Mouse (Mus musculus) splenic B cell, adult 2 months (primary cell): ENCODE measurements around the gene Ddi2.

Experiments used
- DNase-seq: peaks from one replicate; pipeline ENCODE4 v3.0.0-alpha.2; 2011; ENCODE audit warnings: low read depth, low spot score
- H3K27me3 ChIP-seq: 2 replicates; pipeline ENCODE4 v1.6.1; 2012; ENCODE audit warnings: mild to moderate bottlenecking, low read length, moderate library complexity, mixed read lengths; ENCODE audit not compliant: control insufficient read depth, poor library complexity, insufficient read depth, severe bottlenecking
- H3K36me3 ChIP-seq: 2 replicates; pipeline ENCODE4 v1.6.1; 2012; ENCODE audit warnings: mild to moderate bottlenecking, low read length, moderate library complexity, mixed read lengths; ENCODE audit not compliant: control insufficient read depth, poor library complexity, insufficient read depth, severe bottlenecking

Ddi2 gene

GRCm38 (mm10) chr4:141694719-141695118 lies 28.5 kb downstream of the Ddi2 start:
- no peak for DNase-seq
- H3K27me3 ChIP-seq = no peaks in the 10 kb centered on the region
- H3K36me3 ChIP-seq = peaks cover 23% of the 10 kb centered on the region

GRCm38 (mm10) chr4:141688505-141688904 lies 34.7 kb downstream of the Ddi2 start:
- no peak for DNase-seq
- Histone ChIP-seq H3K36me3 (peaks cover 26% of the 10 kb centered on the region), H3K27me3 (no peaks in the 10 kb centered on the region)

- Histone ChIP-seq H3K27me3 (no peaks in the 10 kb centered on the region), H3K36me3 (peaks cover 27% of the 10 kb centered on the region)
- no peak for DNase-seq
Measured at GRCm38 (mm10) chr4:141686525-141686924, 36.7 kb downstream of the Ddi2 start.

- peaks cover 24% of the 10 kb centered on the region for H3K36me3 ChIP-seq
- DNase-seq = no peak
- H3K27me3 ChIP-seq = no peaks in the 10 kb centered on the region
Measured at GRCm38 (mm10) chr4:141686093-141686492, 37.1 kb downstream of the Ddi2 start.

- no peak for DNase-seq
- Histone ChIP-seq H3K27me3 (no peaks in the 10 kb centered on the region), H3K36me3 (peaks cover 19% of the 10 kb centered on the region)
Measured at GRCm38 (mm10) chr4:141685499-141685898, 37.7 kb downstream of the Ddi2 start, which contains the start of gene Rsc1a1. TSS of gene Rsc1a1 (minus strand) at chr4:141685599.

GRCm38 (mm10) chr4:141682706-141683230 lies 40.5 kb downstream of the Ddi2 start:
- H3K27me3 ChIP-seq = no peaks in the 10 kb centered on the region
- peaks cover 16% of the 10 kb centered on the region for H3K36me3 ChIP-seq
- no peak for DNase-seq

GRCm38 (mm10) chr4:141681767-141682166 lies 41.5 kb downstream of the Ddi2 start:
- Histone ChIP-seq H3K27me3 (no peaks in the 10 kb centered on the region), H3K36me3 (peaks cover 14% of the 10 kb centered on the region)
- DNase-seq = no peak

GRCm38 (mm10) chr4:141680892-141681291 lies 42.3 kb downstream of the Ddi2 start:
- Histone ChIP-seq H3K27me3 (no peaks in the 10 kb centered on the region), H3K36me3 (peaks cover 12% of the 10 kb centered on the region)
- no peak for DNase-seq

GRCm38 (mm10) chr4:141679016-141679415 lies 44.2 kb downstream of the Ddi2 start:
- Histone ChIP-seq H3K36me3 (peaks cover 2% of the 10 kb centered on the region; the same call in 1 of the 2 replicates), H3K27me3 (no peaks in the 10 kb centered on the region)
- no peak for DNase-seq

- no peaks in the 10 kb centered on the region for H3K27me3 ChIP-seq
- no peak for DNase-seq
- H3K36me3 ChIP-seq = no peaks in the 10 kb centered on the region; the same call in 1 of the 2 replicates
Measured at GRCm38 (mm10) chr4:141676462-141676979, 46.7 kb downstream of the Ddi2 start.

GRCm38 (mm10) chr4:141672325-141672724 lies 50.9 kb downstream of the Ddi2 start:
- DNase-seq = no peak
- Histone ChIP-seq H3K27me3 (no peaks in the 10 kb centered on the region), H3K36me3 (no peaks in the 10 kb centered on the region)

GRCm38 (mm10) chr4:141671389-141671788 lies 51.8 kb downstream of the Ddi2 start:
- H3K27me3 ChIP-seq = no peaks in the 10 kb centered on the region
- no peaks in the 10 kb centered on the region for H3K36me3 ChIP-seq
- no peak for DNase-seq

GRCm38 (mm10) chr4:141669898-141670712 lies 53.1 kb downstream of the Ddi2 start:
- no peaks in the 10 kb centered on the region for H3K27me3 ChIP-seq
- no peak for DNase-seq
- no peaks in the 10 kb centered on the region for H3K36me3 ChIP-seq

- Histone ChIP-seq H3K27me3 (no peaks in the 10 kb centered on the region), H3K36me3 (no peaks in the 10 kb centered on the region)
- DNase-seq = no peak
Measured at GRCm38 (mm10) chr4:141664799-141665198, 58.4 kb downstream of the Ddi2 start, which contains the start of gene Plekhm2. TSS of gene Plekhm2 (minus strand) at chr4:141664899.

GRCm38 (mm10) chr4:141664011-141664745 lies 59.0 kb downstream of the Ddi2 start:
- no peaks in the 10 kb centered on the region for H3K36me3 ChIP-seq
- DNase-seq = peak; percentile 64

More at GRCm38 (mm10) chr4:141664011-141664745, 59.0 kb downstream of the Ddi2 start:
- H3K27me3 ChIP-seq = no peaks in the 10 kb centered on the region
